Mouse (Mus musculus) frontal cortex, adult 2 months (tissue): ENCODE results near the gene Uhmk1. TPM values are rescaled to one million over a fixed set of nuclear protein-coding genes. Genes with fewer than 3 reads are reported as not detected.

ENCODE experiments used
- polyA plus RNA-seq: library from polyadenylated mRNA; depleted of rRNA; stranded (reverse); fragments of >200 nt; gene quantifications from 2 replicates; pipeline ENCODE4 v1.2.3, GENCODE M21; 2012; rRNA removed

Gene Uhmk1
- polyA plus RNA-seq, 1 experiment = 75.1 TPM

Other genes with a start within 250 kb of the Uhmk1 start
- gene Hsd17b7, start 246.2 kb downstream of the Uhmk1 start, polyA plus RNA-seq = 11.5 and 12.0 TPM in 2 replicates
- 4.8 and 5.9 TPM in 2 replicates for gene Ddr2, start 104.6 kb downstream of the Uhmk1 start, polyA plus RNA-seq
- 42.6 and 43.6 TPM in 2 replicates for gene Uap1, start 40.4 kb downstream of the Uhmk1 start, polyA plus RNA-seq
- gene Sh2d1b2, start 17.4 kb upstream of the Uhmk1 start, polyA plus RNA-seq = 0.04 TPM in 1 of 2 replicates, not detected in the other
- 0.06 TPM in 1 of 2 replicates, not detected in the other for gene Sh2d1b1, start 61.9 kb upstream of the Uhmk1 start, polyA plus RNA-seq
- gene Gm7694, start 90.9 kb upstream of the Uhmk1 start, polyA plus RNA-seq = 6.2 and 7.2 TPM in 2 replicates
- gene Spata46, start 93.4 kb upstream of the Uhmk1 start, polyA plus RNA-seq = not detected in 2 replicates